Comparison of ENCODE assay signal across 12 mouse cellular contexts in genomic region chr2:52901300-52902013, GRCm38 (mm10). TPM values are rescaled to one million over a fixed set of nuclear protein-coding genes. Genes with fewer than 3 reads are reported as not detected.
DNase-seq lines count a peak whose midpoint lies in the region; ATAC-seq and TF ChIP-seq lines count a peak whose summit lies in the region.
"Had no signal": no experiment of that assay in that cellular context is flagged by ENCODE, and none has a peak within 500 bp of the region (broad histone marks: within the 10 kb centered on the region; RNA-seq: fewer than 3 reads in every experiment).

No protein-coding gene starts in this region.

- no peak overlapping the region for H3K9ac ChIP-seq in hindbrain, embryonic 11.5 days (ENCODE audit: low read depth, low read length)
- H3K9ac ChIP-seq in hindbrain, embryonic 16.5 days (ENCODE audit: low read depth, low read length), result no peak overlapping the region
- no peak overlapping the region for H3K9ac ChIP-seq in limb, embryonic 11.5 days (ENCODE audit: low read length)
- H3K9ac ChIP-seq in intestine, postnatal 0 days (ENCODE audit: low read depth, low read length), result no peak overlapping the region
- H3K9ac ChIP-seq: heart, embryonic 15.5 days; liver, embryonic 15.5 days had no signal

- no peaks in the 10 kb centered on the region for H3K4me1 ChIP-seq in hindbrain, embryonic 11.5 days (replicated peaks; ENCODE audit: control insufficient read depth, insufficient read depth, low read length)
- H3K4me1 ChIP-seq in hindbrain, embryonic 16.5 days (ENCODE audit: control insufficient read depth, insufficient read depth, low read depth, low read length), result peaks cover 8% of the 10 kb centered on the region
- H3K4me1 ChIP-seq in embryonic facial prominence, embryonic 10.5 days, result peaks cover 50% of the 10 kb centered on the region
- peaks cover 7% of the 10 kb centered on the region for H3K4me1 ChIP-seq in limb, embryonic 11.5 days (ENCODE audit: control insufficient read depth, insufficient read depth, low read length)
- H3K4me1 ChIP-seq in intestine, postnatal 0 days (replicated peaks; ENCODE audit: control insufficient read depth, insufficient read depth, low read length), result 0 out of 2 replicates have a peak, but pooled peaks cover 8% of the 10 kb centered on the region

- TF ChIP-seq CTCF in intestine, postnatal 0 days (IDR thresholded peaks at IDR 0.05; ENCODE audit: low read depth), result no peak

- WGBS in hindbrain, embryonic 11.5 days, result 76% methylated on average over 6 of the region's 6 CpGs
- 72% methylated on average over 6 of the region's 6 CpGs for WGBS in hindbrain, embryonic 16.5 days
- 67% methylated on average over 6 of the region's 6 CpGs for WGBS in embryonic facial prominence, embryonic 10.5 days
- WGBS in limb, embryonic 11.5 days, result 41% methylated on average over 6 of the region's 6 CpGs
- WGBS in intestine, postnatal 0 days, result 84% methylated on average over 6 of the region's 6 CpGs

- H3K4me2 ChIP-seq in hindbrain, embryonic 11.5 days (replicated peaks; ENCODE audit: low read depth, low read length), result no peak overlapping the region
- H3K4me2 ChIP-seq in hindbrain, embryonic 16.5 days (ENCODE audit: low read length), result no peak overlapping the region
- no peak overlapping the region for H3K4me2 ChIP-seq in limb, embryonic 11.5 days (ENCODE audit: low read depth, severe bottlenecking)
- H3K4me2 ChIP-seq in intestine, postnatal 0 days (replicated peaks; ENCODE audit: low read depth), result no peak overlapping the region
- H3K4me2 ChIP-seq: heart, embryonic 15.5 days; liver, embryonic 15.5 days had no signal

- H3K36me3 ChIP-seq in hindbrain, embryonic 11.5 days (ENCODE audit: control insufficient read depth, insufficient read depth, low read length), result no peaks in the 10 kb centered on the region
- no peaks in the 10 kb centered on the region for H3K36me3 ChIP-seq in hindbrain, embryonic 16.5 days (ENCODE audit: control insufficient read depth, insufficient read depth, low read length)
- H3K36me3 ChIP-seq in embryonic facial prominence, embryonic 10.5 days (replicated peaks), result no peaks in the 10 kb centered on the region
- H3K36me3 ChIP-seq in limb, embryonic 11.5 days (ENCODE audit: control insufficient read depth, insufficient read depth, low read length), result no peaks in the 10 kb centered on the region
- H3K36me3 ChIP-seq in intestine, postnatal 0 days (ENCODE audit: control insufficient read depth, insufficient read depth), result no peaks in the 10 kb centered on the region
- H3K36me3 ChIP-seq: heart, embryonic 15.5 days; liver, embryonic 15.5 days had no signal

- no peak overlapping the region for H3K27ac ChIP-seq in hindbrain, embryonic 11.5 days (ENCODE audit: low read depth, low read length)
- no peak overlapping the region for H3K27ac ChIP-seq in hindbrain, embryonic 16.5 days (ENCODE audit: low read depth, low read length)
- H3K27ac ChIP-seq in embryonic facial prominence, embryonic 10.5 days (replicated peaks), result no peak overlapping the region
- H3K27ac ChIP-seq in limb, embryonic 11.5 days (replicated peaks; ENCODE audit: low read depth, low read length), result no peak overlapping the region
- no peak overlapping the region for H3K27ac ChIP-seq in intestine, postnatal 0 days (ENCODE audit: low read depth, low read length)
- H3K27ac ChIP-seq: heart, embryonic 15.5 days; kidney, postnatal 0 days; liver, embryonic 15.5 days had no signal

- ATAC-seq in hindbrain, embryonic 11.5 days (ENCODE audit: low FRiP score), result no peak
- no peak for ATAC-seq in hindbrain, embryonic 16.5 days
- 0 out of 2 replicates have a peak, but pooled peaks have one; percentile 61 for ATAC-seq in limb, embryonic 11.5 days (ENCODE audit: insufficient number of reproducible peaks, low FRiP score, low TSS enrichment, low read depth)
- ATAC-seq in intestine, postnatal 0 days, result no peak

- no peak overlapping the region for H3K4me3 ChIP-seq in hindbrain, embryonic 11.5 days (ENCODE audit: low read depth, low read length)
- no peak overlapping the region for H3K4me3 ChIP-seq in hindbrain, embryonic 16.5 days (ENCODE audit: low read length)
- no peak overlapping the region for H3K4me3 ChIP-seq in embryonic facial prominence, embryonic 10.5 days
- no peak overlapping the region for H3K4me3 ChIP-seq in limb, embryonic 11.5 days (ENCODE audit: low read depth, low read length)
- no peak overlapping the region for H3K4me3 ChIP-seq in intestine, postnatal 0 days (ENCODE audit: low read depth, low read length)
- H3K4me3 ChIP-seq: heart, embryonic 15.5 days; liver, embryonic 15.5 days had no signal

- DNase-seq in hindbrain, embryonic 11.5 days (ENCODE audit: low spot score), result peak; percentile 15
- peak; percentile 25 for DNase-seq in cerebellum, adult 8-10 months
- DNase-seq in embryonic facial prominence, embryonic 10.5 days (ENCODE audit: low spot score), result peak; percentile 48
- DNase-seq in limb, embryonic 11.5 days (ENCODE audit: low spot score), result peak; percentile 64
- DNase-seq in adrenal gland, adult 2 months, result no peak
- DNase-seq in heart, adult 9 months (ENCODE audit: low spot score in 2 of 2), result no peak
- DNase-seq: thymus, postnatal 25 days had no signal

- H3K9me3 ChIP-seq in hindbrain, embryonic 11.5 days (ENCODE audit: control insufficient read depth, low read length), result no peaks in the 10 kb centered on the region
- no peaks in the 10 kb centered on the region for H3K9me3 ChIP-seq in hindbrain, embryonic 16.5 days (ENCODE audit: control insufficient read depth, low read length)
- no peaks in the 10 kb centered on the region for H3K9me3 ChIP-seq in embryonic facial prominence, embryonic 10.5 days
- H3K9me3 ChIP-seq in limb, embryonic 11.5 days (ENCODE audit: control insufficient read depth, low read length), result no peaks in the 10 kb centered on the region
- no peaks in the 10 kb centered on the region for H3K9me3 ChIP-seq in intestine, postnatal 0 days (ENCODE audit: control insufficient read depth)
- H3K9me3 ChIP-seq: heart, embryonic 15.5 days; liver, embryonic 15.5 days had no signal

- H3K27me3 ChIP-seq in hindbrain, embryonic 11.5 days (ENCODE audit: control insufficient read depth, insufficient read depth, low read length), result no peaks in the 10 kb centered on the region
- no peaks in the 10 kb centered on the region for H3K27me3 ChIP-seq in hindbrain, embryonic 16.5 days (replicated peaks; ENCODE audit: control insufficient read depth, insufficient read depth, low read length)
- no peaks in the 10 kb centered on the region for H3K27me3 ChIP-seq in embryonic facial prominence, embryonic 10.5 days (replicated peaks; ENCODE audit: low read depth, poor library complexity, severe bottlenecking)
- no peaks in the 10 kb centered on the region for H3K27me3 ChIP-seq in limb, embryonic 11.5 days (ENCODE audit: control insufficient read depth, insufficient read depth, low read length)
- H3K27me3 ChIP-seq in intestine, postnatal 0 days (replicated peaks; ENCODE audit: control insufficient read depth, insufficient read depth, low read length), result no peaks in the 10 kb centered on the region
- H3K27me3 ChIP-seq: heart, embryonic 15.5 days; liver, embryonic 15.5 days had no signal

RNA-seq across cellular contexts. Expression of gene Fmnl2, which starts 43.8 kb away (rescaled TPM):
- polyA plus RNA-seq in hindbrain, embryonic 11.5 days (2014; fragmentation: Nextera tagmentation; extraction: Ambion mirVana), result 10.1 and 19.5 TPM in 2 replicates
- polyA plus RNA-seq in hindbrain, embryonic 16.5 days (2015; fragmentation: Nextera tagmentation; extraction: Ambion mirVana), result 8.4 and 9.0 TPM in 2 replicates
- 6.0 and 7.3 TPM in 2 replicates for polyA plus RNA-seq in embryonic facial prominence, embryonic 10.5 days (2016; fragmentation: Nextera tagmentation; extraction: Ambion mirVana)
- 10.4 and 11.2 TPM in 2 replicates for polyA plus RNA-seq in limb, embryonic 11.5 days (2014; fragmentation: Nextera tagmentation; extraction: Ambion mirVana)
- 10 to 100 TPM; 17.1 to 26.9 TPM for total RNA-seq in adrenal gland, adult 2 months (2021)
- 2.3 and 2.9 TPM in 2 replicates for polyA plus RNA-seq in adrenal gland, adult 2 months (2012; rRNA removed)
- 1.9 and 2.1 TPM in 2 replicates for polyA plus RNA-seq in intestine, postnatal 0 days (2015; fragmentation: Nextera tagmentation; extraction: Ambion mirVana)

Comparison
In these comparisons a context has a peak if more than half of its experiments do, and no peak if none do; other contexts are left out.
1. DNase-seq: peak in hindbrain, embryonic 11.5 days (single experiment), cerebellum, adult 8-10 months (single experiment), embryonic facial prominence, embryonic 10.5 days (single experiment) and limb, embryonic 11.5 days (single experiment); none in adrenal gland, adult 2 months (single experiment) and heart, adult 9 months (0 of 2).